Mouse (Mus musculus) G1E-ER4 (cell line): Measurements from ENCODE around the gene Taf9b. TPM values are rescaled to one million over a fixed set of nuclear protein-coding genes. Genes with fewer than 3 reads are reported as not detected.

Experiments used
- GATA1 ChIP-seq: IDR thresholded peaks from one replicate; pipeline ENCODE4 v1.8.0; 2012; ENCODE audit warnings: low read length, inconsistent platforms
- polyA plus RNA-seq: library from polyadenylated mRNA; stranded (reverse); fragments of >175 nt; gene quantifications from 2 replicates; pipeline ENCODE4 v1.2.3, GENCODE M21; 2012

Gene Taf9b
- polyA plus RNA-seq, 1 experiment: 0.46 TPM

DNA sequence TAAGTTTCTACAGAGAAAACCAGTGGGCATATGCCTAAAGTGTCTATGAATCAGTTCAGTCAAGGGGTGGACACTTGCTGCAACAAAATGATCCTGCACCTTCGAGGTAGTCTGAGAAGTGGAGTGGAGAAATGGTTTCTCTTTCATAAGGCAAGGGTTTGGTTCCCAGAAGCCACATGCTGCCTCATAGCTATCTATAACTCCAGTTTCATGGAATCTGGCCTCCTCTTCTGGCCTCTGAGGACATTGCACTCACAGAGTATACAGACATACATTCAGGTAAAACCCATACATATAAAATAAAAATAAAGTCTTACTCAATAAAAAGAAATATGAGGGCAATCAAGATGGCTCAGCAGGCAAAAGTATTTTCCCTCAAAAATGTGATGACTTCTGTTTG lies 55.9 kb downstream of the Taf9b start:
- TF ChIP-seq GATA1: no peak

GRCm38 (mm10) chrX:106164555-106164954 lies 56.4 kb downstream of the Taf9b start:
- no peak for TF ChIP-seq GATA1

DNA sequence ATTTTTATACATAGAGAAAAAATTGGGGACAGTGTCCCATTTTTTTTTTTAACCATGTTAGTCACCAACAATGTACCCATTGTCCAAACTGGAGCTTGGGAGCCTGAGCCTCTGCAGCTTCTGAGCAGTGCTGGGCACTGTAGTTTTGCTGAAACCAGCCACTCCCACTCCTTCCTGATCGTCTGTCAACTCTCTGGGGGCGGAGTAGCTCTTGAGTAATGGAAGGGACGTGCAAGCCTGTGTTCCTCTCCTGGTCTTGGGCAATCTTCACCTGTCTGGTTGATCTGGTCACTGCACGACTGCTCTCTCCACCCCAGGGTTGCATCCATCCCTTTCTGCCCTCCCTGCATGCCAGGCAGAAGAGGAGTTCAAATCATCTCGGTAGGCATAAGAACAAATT lies 57.0 kb downstream of the Taf9b start:
- no peak for TF ChIP-seq GATA1

Other genes starting within 250 kb of the Taf9b start
- gene Magt1, start 209.3 kb downstream of the Taf9b start, polyA plus RNA-seq: 2.2 and 3.0 TPM in 2 replicates
- gene Cox7b, start 205.5 kb downstream of the Taf9b start, polyA plus RNA-seq: 12.0 and 18.6 TPM in 2 replicates
- gene Atp7a, start 193.9 kb downstream of the Taf9b start, polyA plus RNA-seq: 0.56 and 0.66 TPM in 2 replicates
- not detected in 2 replicates for gene Tlr13, start 78.0 kb downstream of the Taf9b start, polyA plus RNA-seq
- 24.9 and 40.9 TPM in 2 replicates for gene Pgk1, start 34.1 kb downstream of the Taf9b start, polyA plus RNA-seq
- gene Fnd3c2, start 34.2 kb upstream of the Taf9b start, polyA plus RNA-seq: not detected in 2 replicates